Mouse (Mus musculus): ENCODE measurements around the gene Mc1r. TPM values are rescaled to one million over a fixed set of nuclear protein-coding genes. Genes with fewer than 3 reads are reported as not detected.

Gene Mc1r
- polyA plus RNA-seq (2012; rRNA removed; ENCODE audit: low replicate concordance): not detected in 2 replicates

GRCm38 (mm10) chr8:123406786-123407185 is at the start of gene Mc1r:
Gene Mc1r, plus strand, starts transcription at chr8:123407107.

GRCm38 (mm10) chr8:123373403-123374238 is 33.3 kb upstream of the Mc1r start, which contains the start of gene Tcf25:
Gene Tcf25, plus strand, starts transcription at chr8:123373753.

GRCm38 (mm10) chr8:123411246-123411645 is 4.3 kb downstream of the Mc1r start, which contains the start of gene Tubb3:
Gene Tubb3, plus strand, starts transcription at chr8:123411424.

GRCm38 (mm10) chr8:123423441-123423840 is 16.5 kb downstream of the Mc1r start, which contains the start of gene Def8:
Gene Def8, plus strand, starts transcription at chr8:123423527.

Other genes starting within 250 kb of the Mc1r start
- 0.79 and 2.6 TPM in 2 replicates for gene Sult5a1, start 248.8 kb upstream of the Mc1r start, polyA plus RNA-seq (2012; rRNA removed; ENCODE audit: low replicate concordance)
- gene Dpep1, start 220.9 kb upstream of the Mc1r start, polyA plus RNA-seq (2012; rRNA removed; ENCODE audit: low replicate concordance): 120 and 652 TPM in 2 replicates
- gene Chmp1a, start 194.3 kb upstream of the Mc1r start, polyA plus RNA-seq (2012; rRNA removed; ENCODE audit: low replicate concordance): 98.3 and 162 TPM in 2 replicates
- 0.11 and 0.25 TPM in 2 replicates for gene Spata33, start 194.3 kb upstream of the Mc1r start, polyA plus RNA-seq (2012; rRNA removed; ENCODE audit: low replicate concordance)
- gene Cdk10, start 182.3 kb upstream of the Mc1r start, polyA plus RNA-seq (2012; rRNA removed; ENCODE audit: low replicate concordance): 35.7 and 43.0 TPM in 2 replicates
- gene Spata2l, start 170.9 kb upstream of the Mc1r start, polyA plus RNA-seq (2012; rRNA removed; ENCODE audit: low replicate concordance): 8.9 and 20.0 TPM in 2 replicates
- 26.1 and 27.8 TPM in 2 replicates for gene Zfp276, start 152.9 kb upstream of the Mc1r start, polyA plus RNA-seq (2012; rRNA removed; ENCODE audit: low replicate concordance)
- gene Vps9d1, start 152.8 kb upstream of the Mc1r start, polyA plus RNA-seq (2012; rRNA removed; ENCODE audit: low replicate concordance): 77.9 and 100 TPM in 2 replicates
- 19.5 and 32.4 TPM in 2 replicates for gene Fanca, start 88.5 kb upstream of the Mc1r start, polyA plus RNA-seq (2012; rRNA removed; ENCODE audit: low replicate concordance)
- 27.8 and 46.5 TPM in 2 replicates for gene Spire2, start 74.4 kb upstream of the Mc1r start, polyA plus RNA-seq (2012; rRNA removed; ENCODE audit: low replicate concordance)
- gene Tcf25, start 33.4 kb upstream of the Mc1r start, polyA plus RNA-seq (2012; rRNA removed; ENCODE audit: low replicate concordance): 99.9 and 118 TPM in 2 replicates
- 7.2 and 15.3 TPM in 2 replicates for gene Tubb3, start 4.3 kb downstream of the Mc1r start, polyA plus RNA-seq (2012; rRNA removed; ENCODE audit: low replicate concordance)
- 17.8 and 24.0 TPM in 2 replicates for gene Def8, start 16.4 kb downstream of the Mc1r start, polyA plus RNA-seq (2012; rRNA removed; ENCODE audit: low replicate concordance)
- 14.9 and 17.9 TPM in 2 replicates for gene Afg3l1, start 70.8 kb downstream of the Mc1r start, polyA plus RNA-seq (2012; rRNA removed; ENCODE audit: low replicate concordance)
- gene Dbndd1, start 108.4 kb downstream of the Mc1r start, polyA plus RNA-seq (2012; rRNA removed; ENCODE audit: low replicate concordance): 0.12 and 0.57 TPM in 2 replicates
- gene Gas8, start 111.7 kb downstream of the Mc1r start, polyA plus RNA-seq (2012; rRNA removed; ENCODE audit: low replicate concordance): 1.4 and 2.0 TPM in 2 replicates
- gene Rhou, start 246.8 kb downstream of the Mc1r start, polyA plus RNA-seq (2012; rRNA removed; ENCODE audit: low replicate concordance): 16.4 and 22.2 TPM in 2 replicates

Measured in duodenum, adult 2 months (tissue).